Mouse (Mus musculus) kidney, adult 8-10 months (tissue): ENCODE data around the gene Cmc2.

ENCODE experiments used
- DNase-seq, 2 experiments: peaks; one replicate each; pipeline ENCODE4 v3.0.0; 2022

The Cmc2 gene

DNA sequence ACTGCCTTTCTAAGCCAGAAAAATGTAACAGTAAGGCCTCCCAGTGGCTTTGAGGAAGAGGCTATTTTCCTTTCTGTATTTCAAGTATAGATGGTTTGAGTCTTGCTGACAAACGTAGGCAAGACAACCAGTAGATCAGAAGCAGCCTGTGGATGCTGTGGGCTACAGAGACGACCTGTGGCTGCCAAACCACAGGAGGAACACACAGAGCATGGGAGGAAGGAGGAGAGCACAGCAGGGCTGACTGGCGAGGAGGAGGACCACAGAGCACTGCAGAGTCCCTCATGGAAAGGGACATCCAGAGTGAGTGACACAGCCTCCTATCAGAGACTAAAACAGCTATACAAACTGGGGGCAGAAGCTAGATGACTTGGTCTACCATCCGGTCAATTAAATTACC is 16.0 kb downstream of the Cmc2 start:
- DNase-seq: no peak

DNA sequence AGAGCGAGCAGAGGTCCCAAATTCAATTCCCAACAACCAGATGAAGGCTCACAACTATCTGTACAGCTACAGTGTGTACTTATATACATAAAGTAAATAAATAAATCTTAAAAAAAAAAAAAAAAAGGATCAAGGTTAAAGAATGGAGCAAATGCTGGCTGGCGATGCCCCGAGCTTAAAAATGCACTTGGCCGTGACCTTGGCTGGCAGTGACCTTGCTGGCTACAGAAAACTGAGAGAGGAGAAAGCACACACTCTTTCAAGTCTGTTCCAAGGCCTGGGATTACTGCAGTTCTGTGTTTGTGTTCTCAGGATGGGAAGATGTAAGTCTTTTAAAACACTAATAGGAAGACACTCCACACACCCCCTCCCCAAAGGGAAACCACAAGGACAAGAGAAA is 16.5 kb downstream of the Cmc2 start:
- no peak for DNase-seq

DNA sequence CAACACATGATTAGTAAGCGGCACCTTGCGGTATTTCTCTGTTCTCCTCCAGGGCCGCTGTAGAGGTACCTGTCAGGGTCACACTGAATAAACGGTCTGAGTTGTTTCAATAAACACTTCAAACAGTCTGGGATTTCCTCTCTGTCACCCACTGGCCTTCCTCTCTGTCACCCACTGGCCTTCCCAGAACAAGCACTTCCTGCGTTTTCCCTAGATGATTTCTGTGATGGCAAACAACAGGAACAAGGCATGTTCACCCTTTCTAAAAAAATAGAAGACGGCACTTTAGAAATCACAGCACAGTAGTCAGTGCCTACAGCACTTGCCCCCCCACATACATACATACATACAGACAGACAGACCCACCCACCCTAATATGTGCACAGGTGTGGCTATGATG is 25.7 kb downstream of the Cmc2 start:
- DNase-seq: no peak

DNA sequence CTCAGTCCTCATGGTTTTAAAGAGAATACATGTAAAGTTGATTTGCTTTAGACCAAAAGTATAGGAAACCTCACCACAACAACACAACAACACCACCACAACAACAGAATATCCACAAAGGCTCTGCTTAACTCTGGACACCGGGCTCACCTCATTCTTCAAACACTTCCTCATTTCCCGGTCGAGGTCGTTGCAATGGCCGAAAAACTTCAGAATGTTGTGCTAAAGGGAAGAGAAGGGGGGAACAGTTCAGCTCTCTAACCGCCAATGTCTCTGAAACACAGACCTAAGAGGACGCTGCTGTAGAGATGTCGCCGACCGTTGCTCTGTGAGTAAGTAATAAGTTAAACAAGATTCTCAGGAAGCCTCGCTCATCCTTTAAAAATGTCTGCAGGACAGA is 27.3 kb downstream of the Cmc2 start:
- no peak for DNase-seq

DNA sequence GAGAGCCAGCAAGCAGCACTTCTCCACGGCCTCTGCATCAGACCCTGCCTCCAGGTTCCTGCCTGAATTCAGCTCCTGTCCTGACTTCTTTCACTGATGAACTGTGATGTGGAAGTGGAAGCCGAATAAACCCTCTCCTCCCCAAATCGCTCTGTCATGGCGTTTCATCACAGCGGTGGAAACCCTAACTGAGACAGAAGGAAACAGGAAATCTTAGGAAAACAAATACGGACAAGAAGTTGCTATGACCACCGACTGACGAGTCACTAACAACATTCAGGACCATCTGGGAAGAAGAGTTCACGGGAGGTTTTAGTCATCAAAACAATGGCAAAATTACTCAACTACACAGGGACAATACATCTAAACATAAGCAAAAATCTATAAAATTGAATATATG is 28.6 kb downstream of the Cmc2 start:
- no peak for DNase-seq

DNA sequence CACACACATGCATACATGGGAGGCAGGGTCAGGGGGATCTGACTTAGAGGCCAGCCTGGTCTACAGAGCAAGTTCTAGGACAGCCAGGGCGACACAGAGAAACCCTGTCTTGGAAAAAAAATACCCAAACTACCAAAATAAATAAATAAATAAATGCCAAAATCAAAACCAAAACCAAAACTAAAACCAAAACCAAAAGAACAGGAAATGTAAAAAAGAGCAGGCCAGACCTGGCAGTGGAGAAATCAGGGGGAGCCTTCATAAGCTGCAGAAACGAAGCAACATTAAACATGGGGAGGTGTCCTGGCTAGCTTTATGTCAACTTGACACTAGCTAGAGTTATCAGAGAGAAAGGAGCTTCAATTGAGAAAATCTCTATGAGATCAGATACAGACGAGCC is 29.1 kb downstream of the Cmc2 start:
- no peak for DNase-seq

DNA sequence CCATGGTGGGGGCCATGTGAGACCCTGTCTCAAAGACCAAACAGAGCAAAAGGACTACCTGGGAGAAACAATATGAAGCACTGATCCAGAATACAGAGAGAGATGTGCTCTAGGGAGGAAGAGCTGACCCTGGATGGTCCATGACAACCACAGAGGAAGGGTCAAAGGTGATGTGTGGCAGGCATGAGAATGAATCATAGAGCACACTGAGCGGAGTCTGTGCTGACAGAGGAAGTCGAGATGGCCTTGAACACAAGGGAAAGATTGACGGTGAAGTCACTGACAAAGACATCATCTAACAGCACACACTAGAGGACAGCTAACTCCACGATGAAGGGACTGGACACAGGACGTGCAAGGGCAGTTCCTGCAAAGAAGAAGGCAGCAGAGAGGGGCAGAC is 29.8 kb downstream of the Cmc2 start:
- DNase-seq: no peak

DNA sequence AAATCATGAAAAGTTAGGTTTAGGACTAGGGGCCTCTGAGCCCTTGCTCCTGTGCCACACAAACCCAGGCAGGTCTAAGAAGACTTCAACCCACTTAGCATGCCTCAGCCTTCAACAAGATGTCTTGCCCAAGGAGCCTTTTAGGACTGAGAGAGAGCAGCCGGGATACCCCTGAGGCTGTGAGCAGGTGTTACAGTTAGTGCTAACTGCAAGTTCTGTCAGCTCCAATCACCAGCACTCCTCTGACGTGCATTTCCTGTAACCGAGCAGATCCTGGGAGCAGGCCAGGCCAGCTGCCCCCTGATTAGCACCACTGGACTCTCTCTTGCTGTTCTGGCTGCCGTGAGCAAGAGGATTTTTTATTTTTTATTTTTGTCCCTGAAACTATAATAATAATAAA is 33.4 kb downstream of the Cmc2 start:
- no peak for DNase-seq

DNA sequence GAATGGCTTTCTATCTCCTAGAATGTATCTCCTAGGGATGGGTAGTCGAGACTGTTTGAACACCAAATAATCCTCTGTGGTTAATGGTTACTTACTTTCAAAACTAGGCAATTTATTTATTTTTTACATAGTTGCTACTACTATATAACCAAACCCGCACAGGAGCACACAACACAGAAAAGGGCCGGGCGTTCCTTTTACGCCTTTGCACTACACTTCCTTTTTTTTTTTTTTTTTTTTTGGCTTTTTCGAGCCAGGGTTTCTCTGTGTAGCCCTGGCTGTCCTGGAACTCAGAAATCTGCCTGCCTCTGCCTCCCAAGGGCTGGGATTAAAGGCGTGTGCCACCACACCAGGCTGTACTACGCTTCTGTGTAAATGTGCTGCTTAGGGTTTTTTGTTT is 39.9 kb downstream of the Cmc2 start:
- DNase-seq: no peak

DNA sequence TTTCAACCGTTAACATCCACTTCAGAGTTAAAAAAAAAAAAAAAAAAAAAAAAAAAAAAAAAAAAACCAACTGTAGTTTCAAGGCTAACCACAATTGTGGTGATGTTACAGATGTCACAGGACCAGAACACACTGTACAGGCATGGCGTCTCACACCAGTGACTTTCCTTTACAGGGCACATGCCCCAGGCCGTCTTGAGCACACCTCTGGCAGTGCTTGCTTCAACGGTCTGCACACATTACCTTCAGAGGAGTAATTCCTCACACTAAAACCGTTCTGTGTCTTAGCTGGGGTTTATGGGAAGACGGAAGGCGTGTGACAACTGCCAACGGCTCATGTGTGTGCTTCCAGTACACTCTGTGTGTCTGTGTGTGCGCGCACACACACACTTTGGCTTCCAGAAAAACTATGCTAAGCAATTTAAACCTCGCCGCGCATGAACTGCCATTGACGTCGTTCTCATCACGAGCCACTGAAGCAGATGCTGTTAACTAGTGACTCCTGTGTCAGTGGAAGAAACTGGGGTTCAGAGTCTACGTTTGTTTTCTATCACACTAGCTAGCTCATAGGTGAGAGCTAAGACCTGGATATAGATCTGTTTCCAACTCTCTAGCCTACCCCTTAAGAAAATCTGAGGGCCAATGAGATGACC is 45.3 kb downstream of the Cmc2 start:
- no peak for DNase-seq

DNA sequence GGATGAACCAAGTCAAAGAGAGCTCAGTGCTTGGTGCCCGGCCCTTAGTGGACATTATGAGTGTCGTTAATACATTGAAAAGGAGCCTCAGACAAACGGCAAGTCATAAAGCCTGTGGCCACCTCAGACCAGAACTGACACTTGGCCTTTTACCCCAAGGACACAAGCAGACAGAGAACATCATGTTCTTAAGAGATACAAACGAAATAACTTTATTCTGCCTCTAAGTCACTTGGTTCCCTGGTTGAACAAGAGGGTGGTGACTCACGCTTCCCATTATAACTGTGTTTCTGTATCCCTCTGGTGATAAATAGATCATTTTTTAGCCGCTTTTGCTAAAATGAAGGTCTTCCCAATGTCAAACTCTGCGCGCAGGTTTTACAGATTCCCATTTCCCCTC is 47.3 kb downstream of the Cmc2 start:
- DNase-seq: no peak

DNA sequence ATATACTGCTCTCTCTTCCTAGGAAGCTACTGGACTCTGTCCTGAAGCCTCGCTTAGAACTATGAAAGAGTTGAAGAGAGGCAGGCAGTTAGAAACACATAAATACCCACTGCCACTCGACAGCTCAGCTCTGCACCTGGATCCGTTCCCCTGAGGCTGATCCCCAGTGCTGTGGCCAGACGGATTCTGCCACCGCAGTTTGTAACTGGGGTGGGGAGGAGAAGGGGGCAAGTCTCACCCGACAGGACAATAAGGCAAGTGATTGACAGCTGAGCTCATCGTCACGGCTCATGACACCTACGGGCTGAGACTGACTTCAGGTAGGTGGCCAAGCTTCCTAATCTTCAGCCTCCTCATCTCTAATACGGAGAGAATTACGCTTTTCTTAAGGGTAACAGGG is 47.7 kb downstream of the Cmc2 start:
- no peak for DNase-seq

DNA sequence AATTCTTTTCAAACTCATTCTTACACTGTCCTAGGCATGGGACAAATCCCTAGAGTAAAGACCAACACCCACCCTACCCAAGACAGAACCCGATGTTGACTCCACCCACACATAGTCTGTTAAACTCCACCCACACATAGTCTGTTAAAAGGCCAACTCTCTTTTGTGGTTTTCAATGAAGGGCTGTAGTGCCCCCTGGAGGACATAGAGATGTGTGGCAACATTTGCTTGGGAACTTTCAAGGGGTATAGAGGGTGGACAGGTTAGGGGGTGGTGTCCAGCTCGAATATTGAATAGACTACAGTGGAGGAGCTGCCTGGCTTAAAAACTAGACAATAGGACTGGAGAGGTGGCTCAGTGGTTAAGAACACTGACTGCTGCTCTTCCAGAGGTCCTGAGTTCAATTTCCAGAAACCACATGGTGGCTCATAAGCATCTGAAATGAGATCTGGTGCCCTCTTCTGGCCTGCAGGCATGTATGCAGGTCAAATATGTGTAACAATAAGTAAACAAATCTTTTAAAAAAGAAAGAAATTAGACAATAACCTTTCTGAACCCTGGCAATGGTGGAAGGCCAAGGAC is 48.4 kb downstream of the Cmc2 start:
- DNase-seq: peak in 1 of 2 experiments; percentile 26

DNA sequence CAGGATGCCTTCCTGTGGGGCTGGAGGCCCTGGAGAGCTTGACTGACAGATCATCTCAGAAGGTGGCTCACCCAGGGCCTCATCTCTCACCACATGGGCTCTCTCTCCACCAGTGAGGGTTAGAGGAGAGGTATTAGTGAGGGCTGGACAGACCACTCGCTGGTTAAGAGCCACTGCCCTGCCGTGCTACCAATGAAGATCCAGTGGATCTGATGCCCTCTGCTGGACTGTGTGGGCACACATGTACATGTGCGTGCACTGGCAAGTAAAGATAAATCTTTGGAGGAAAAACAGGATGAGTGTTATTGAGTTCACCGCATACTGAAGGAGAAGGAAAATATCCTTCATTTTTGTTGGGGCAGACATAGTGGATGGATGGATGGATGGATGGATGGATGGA is 52.6 kb downstream of the Cmc2 start:
- peak; percentile 43 to 72 for DNase-seq

DNA sequence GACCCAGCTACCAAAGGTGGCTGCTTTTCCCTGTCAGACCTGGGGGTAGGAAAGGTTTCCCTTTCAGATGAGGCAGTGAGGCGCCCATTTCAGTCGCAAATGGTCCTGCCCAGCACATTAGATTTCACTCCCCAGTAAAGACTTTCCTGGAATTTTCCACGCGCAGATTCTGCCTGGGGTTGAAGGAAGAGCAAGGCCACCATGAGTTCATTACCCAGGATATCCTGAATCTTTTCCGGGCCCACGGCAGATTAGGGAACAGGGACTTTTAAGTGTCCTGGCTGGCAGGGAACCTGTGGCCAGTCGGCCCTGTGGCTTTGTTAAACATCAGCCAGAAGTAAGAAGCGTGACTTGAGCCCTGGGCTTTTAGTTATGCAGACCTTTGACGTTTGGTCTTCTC is 53.9 kb downstream of the Cmc2 start:
- peak; percentile 53 to 62 for DNase-seq

DNA sequence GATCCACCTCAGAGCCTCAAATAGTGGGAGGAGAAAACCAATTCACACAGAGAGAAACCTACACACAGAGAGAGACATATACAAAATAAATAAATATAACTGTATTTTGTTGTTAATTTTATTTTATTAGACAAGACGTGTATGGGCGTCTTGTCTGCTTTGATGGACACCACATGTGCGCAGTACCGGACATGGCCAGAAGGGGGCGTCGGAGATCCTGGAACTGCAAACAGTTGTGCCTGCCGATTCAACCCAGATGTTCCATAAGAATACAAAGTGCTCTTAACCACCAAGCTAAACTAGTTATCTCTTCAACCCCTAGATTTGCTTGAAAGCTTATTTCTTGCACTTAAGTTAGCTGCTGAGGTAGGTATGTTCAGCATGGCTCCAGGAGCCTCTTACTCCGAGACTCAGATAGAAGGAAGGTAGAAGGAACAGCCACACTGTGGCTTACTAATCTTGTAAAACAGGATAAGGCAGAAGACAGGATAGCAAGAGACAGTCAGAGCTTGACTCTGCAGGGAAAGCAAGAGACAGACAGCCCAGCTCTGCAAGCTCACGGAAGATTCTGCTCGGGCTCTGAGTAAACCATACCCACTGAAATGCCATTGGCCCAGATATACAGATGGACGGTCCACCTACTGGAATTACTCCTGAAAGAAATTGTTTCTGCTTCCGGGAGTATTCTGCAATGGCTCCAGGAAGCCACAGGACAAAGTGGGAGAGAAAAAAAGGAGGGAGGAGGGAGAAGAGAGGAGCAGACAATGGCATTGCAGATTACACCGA is 54.9 kb downstream of the Cmc2 start:
- peak in 1 of 2 experiments; percentile 61 for DNase-seq

DNA sequence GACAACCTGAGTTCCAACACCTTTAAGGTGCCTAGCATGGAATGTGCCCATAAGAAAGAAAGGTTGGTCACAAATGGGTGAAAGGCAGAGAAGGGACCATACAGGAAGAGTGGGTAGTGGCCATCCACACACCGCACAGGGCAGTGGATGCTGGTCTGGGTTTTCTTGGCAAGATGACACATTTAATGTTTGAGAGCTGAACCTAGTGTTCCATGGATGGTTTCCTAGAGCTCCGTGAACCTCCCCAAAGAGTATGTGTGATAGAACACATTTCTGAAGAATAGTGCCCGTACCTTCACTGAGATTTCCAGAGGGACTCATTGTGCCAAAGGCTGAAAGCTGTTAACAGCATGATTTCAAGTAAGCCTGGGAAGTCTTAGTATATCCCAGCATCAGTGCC is 56.7 kb downstream of the Cmc2 start:
- no peak for DNase-seq

DNA sequence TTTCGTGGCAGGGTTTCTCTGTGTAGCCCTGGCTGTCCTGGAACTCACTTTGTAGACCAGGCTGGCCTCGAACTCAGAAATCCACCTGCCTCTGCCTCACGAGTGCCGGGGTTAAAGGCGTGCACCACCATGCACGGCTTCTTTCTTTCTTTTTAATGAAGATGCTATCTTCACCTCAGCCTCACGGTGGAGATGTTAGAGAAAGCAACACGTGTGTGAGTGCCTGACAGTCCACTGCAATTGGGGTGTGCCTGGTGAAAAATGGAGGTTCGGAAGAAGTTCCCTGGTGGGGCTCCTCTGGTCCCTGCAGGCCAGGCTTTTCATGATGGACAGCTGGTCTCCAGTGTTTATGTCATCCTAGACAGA is 57.2 kb downstream of the Cmc2 start:
- no peak for DNase-seq

DNA sequence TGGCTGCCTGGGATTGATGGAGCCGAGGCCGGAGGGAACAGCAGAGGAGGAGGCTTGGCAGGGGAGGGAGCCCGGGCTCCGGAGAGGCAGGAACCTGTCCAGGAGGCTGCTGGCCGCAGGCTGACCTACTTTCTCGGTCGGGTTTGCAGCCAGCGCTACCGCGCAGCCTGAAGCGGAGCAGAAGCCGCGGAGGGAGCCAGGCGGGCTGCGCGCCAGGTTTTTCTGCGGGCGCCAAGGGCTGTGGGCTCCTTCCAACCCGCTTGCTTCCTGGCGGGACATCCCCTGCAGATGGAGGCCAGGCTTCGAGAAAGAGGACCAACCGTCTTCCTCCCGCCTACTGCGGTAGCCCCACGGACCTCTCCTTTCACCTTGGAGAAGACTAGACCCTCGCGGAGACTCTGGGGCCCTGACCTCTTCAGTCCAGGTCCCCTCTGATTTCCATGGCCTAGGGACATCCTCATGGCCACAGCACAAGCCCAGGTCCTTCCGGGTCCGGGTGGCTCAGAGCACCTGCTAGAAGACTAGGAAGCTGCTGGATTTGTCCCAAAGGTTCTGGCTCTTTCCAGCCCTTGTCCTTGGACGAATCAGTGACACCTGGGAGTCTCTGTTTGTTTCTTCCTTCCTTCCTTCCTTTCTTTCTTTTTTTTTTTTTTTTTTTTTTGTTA is 57.8 kb downstream of the Cmc2 start:
- DNase-seq: peak; percentile 69 to 78

DNA sequence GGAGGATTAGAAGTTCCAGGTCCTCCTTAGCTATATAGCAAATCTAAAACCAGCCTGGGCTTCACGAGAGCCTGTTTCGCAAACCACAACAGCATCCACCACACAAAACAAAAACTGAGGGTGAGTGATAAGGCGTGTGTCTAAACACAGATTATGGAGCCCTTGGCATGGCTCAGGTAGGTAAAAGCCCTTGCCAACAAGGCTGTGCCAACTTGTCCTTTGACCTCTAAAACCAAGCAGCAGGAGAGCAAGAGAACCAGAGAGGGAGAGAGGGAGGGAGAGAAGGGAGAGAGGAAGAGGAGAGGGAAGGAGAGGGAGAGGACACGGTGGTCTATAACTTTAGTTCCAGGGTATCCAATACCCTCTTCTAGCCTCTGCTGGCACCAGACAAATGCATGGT is 59.1 kb downstream of the Cmc2 start:
- peak in 1 of 2 experiments; percentile 22 for DNase-seq

DNA sequence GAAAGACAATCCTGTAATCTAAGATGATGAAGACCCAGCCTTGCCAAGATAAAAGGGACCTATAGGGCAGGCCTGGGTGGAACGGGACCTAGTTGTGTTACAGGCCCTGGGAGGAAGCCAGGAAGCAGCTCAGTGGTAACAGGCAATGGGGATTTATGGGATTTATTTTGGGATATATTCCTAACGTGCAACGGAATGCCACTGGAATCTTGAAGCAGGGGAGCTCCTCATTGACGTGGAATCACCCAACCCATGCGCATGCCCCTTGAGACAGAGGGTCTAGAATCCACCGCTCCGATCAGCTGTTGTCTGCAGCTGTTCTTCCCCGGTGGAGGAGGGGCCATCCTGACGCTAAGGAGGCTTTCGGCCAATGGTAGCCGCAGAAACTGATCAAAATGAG is 69.2 kb downstream of the Cmc2 start:
- DNase-seq: no peak

DNA sequence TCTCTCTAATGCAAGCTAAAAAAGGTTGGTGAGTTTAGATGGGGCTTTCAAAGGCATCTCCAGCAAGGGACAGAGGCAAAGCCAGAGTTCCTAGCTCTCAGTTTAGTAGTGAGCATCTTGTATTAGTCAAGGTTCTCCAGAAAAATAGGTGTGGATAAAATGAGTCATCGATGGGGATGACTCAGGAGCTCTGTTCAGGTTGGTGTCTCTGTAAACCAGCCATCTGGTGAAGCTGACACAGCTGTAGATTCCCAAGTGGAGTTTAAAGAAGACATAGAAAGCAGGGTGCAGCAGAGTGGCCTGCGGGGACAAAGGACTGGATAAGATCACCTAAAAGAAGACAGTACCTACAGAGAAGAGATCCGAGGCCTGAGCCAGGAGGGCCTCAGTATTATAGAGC is 73.2 kb downstream of the Cmc2 start:
- no peak for DNase-seq

DNA sequence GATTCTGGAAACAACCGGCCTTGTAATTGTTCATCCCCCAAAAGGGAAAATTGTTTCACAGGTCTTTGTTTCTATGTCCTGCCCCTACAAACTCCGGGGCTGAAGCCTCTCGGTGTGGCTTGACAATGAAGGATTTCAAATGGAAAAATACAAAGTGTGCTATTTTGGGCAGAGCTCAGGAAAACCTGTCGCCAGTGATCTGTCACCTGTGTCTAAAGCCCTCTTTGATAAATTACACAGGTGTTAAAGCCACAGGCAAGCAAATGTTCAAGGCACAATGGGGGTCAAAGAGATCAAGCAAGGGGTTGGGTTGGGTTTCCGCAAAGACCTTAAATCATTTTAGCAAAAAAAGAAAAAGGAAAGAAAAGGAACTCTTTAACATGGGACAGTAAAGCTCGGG is 78.6 kb downstream of the Cmc2 start:
- peak in 1 of 2 experiments; percentile 3 for DNase-seq
